Mouse (Mus musculus): ENCODE data around the gene Atp6v1fnb. TPM values are rescaled to one million over a fixed set of nuclear protein-coding genes. Genes with fewer than 3 reads are reported as not detected.

Gene Atp6v1fnb
- total RNA-seq, 1 experiment, result 1.0 TPM

DNA sequence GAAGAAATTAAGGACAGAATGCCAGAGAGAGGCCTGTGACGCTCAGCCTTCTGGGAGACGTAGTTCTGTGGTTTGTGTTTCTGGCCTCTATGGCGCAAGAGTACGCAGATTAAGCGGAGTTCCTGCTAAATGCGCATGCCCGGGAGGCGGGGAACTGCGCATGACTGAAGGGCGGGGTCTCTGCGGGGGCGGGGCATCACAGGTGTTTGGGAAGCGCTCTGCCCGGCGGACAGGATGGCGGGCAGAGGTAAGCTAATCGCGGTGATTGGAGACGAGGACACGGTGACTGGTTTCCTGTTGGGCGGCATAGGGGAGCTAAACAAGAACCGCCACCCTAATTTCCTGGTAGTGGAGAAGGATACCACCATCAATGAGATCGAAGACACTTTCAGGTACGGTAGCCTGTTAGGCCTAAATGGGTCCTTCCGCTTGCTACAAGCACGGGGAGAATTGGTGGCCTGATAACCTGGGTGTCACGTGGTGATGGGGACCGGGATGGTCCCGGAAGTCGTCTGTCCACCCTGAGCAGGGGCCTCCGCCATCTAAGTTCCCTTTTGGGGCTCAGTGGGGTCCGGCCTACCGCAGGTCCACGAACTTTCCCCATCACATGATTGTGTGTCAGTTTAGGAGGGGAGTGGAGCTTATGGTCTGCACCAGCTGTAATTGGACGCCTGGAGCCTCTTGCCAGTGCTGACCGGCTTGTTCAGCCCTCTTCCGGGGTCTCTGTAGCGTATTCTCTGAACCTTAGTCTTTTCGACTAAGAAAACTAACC is 3.5 kb upstream of the Atp6v1fnb start, which contains the start of gene Atp6v1f:
Gene Atp6v1f (plus strand): TSS at position 136 of the 772 bp plus-strand sequence.
- Histone ChIP-seq H3K4me1 (ENCODE audit: control insufficient read depth in 2 of 2, insufficient read depth in 2 of 2, low read length in 2 of 2, poor library complexity in 1 of 2) (no peaks in the 10 kb centered on the region), H3K36me3 (ENCODE audit: control insufficient read depth, insufficient read depth, low read length, poor library complexity, severe bottlenecking) (peaks cover 10% of the 10 kb centered on the region), H3K4me3 (ENCODE audit: insufficient read depth in 1 of 2, low read depth in 1 of 2, low read length in 2 of 2, poor library complexity in 1 of 2, severe bottlenecking in 1 of 2) (peak within 1 kb of the TSS; percentile 79 to 86), H3K27ac (ENCODE audit: insufficient read depth, low read depth, low read length, poor library complexity, severe bottlenecking) (peak within 1 kb of the TSS; percentile 60; the same call in 1 of the 2 replicates), H3K9me3 (ENCODE audit: control insufficient read depth, insufficient read depth, low read depth, low read length) (no peaks in the 10 kb centered on the region), H3K9ac (ENCODE audit: insufficient read depth, low read depth, low read length, poor library complexity, severe bottlenecking) (peak within 1 kb of the TSS; percentile 91)
- TF ChIP-seq HCFC1 (IDR thresholded peaks at IDR 0.05; ENCODE audit: borderline replicate concordance, insufficient read depth, low read length) (peak; percentile 92), ZNF384 (IDR thresholded peaks at IDR 0.05; ENCODE audit: low read depth, low read length) (no peak), MAFK (IDR thresholded peaks at IDR 0.05; ENCODE audit: insufficient read depth, low read depth, low read length) (no peak), ZC3H11A (IDR thresholded peaks at IDR 0.05; ENCODE audit: borderline replicate concordance, low read depth, low read length) (no peak), CHD2 (IDR thresholded peaks at IDR 0.05; ENCODE audit: low read depth, low read length) (no peak)
- in situ Hi-C loops (cut with MboI; ENCODE audit: low sequenced_read_pairs in 2 of 2, unreplicated experiment in 2 of 2), result no loop called here
- DNase-seq (ENCODE audit: low read depth, low spot score), result peak; percentile 96

- TF ChIP-seq CHD2 (IDR thresholded peaks at IDR 0.05; ENCODE audit: low read depth, low read length) (no peak), ZNF384 (IDR thresholded peaks at IDR 0.05; ENCODE audit: low read depth, low read length) (no peak), MAFK (IDR thresholded peaks at IDR 0.05; ENCODE audit: insufficient read depth, low read depth, low read length) (no peak), ZC3H11A (IDR thresholded peaks at IDR 0.05; ENCODE audit: borderline replicate concordance, low read depth, low read length) (no peak), HCFC1 (IDR thresholded peaks at IDR 0.05; ENCODE audit: borderline replicate concordance, insufficient read depth, low read length) (no peak)
- no peak for DNase-seq (ENCODE audit: low read depth, low spot score)
- Histone ChIP-seq H3K36me3 (ENCODE audit: control insufficient read depth, insufficient read depth, low read length, poor library complexity, severe bottlenecking) (peaks cover 10% of the 10 kb centered on the region), H3K4me3 (ENCODE audit: insufficient read depth in 1 of 2, low read depth in 1 of 2, low read length in 2 of 2, poor library complexity in 1 of 2, severe bottlenecking in 1 of 2) (peak overlapping the region in 1 of 2 experiments; percentile 79; a peak in 3 of 4 replicates), H3K9me3 (ENCODE audit: control insufficient read depth, insufficient read depth, low read depth, low read length) (no peaks in the 10 kb centered on the region), H3K4me1 (ENCODE audit: control insufficient read depth in 2 of 2, insufficient read depth in 2 of 2, low read length in 2 of 2, poor library complexity in 1 of 2) (peaks cover 0 to 3% of the 10 kb centered on the region in 2 experiments; a peak in 1 of 4 replicates), H3K9ac (ENCODE audit: insufficient read depth, low read depth, low read length, poor library complexity, severe bottlenecking) (peak overlapping the region; percentile 91; the same call in 1 of the 2 replicates), H3K27ac (ENCODE audit: insufficient read depth, low read depth, low read length, poor library complexity, severe bottlenecking) (no peak overlapping the region)
- in situ Hi-C loops (cut with MboI; ENCODE audit: low sequenced_read_pairs in 2 of 2, unreplicated experiment in 2 of 2), result no loop called here
Measured at GRCm38 (mm10) chr6:29468851-29469250, 2.4 kb upstream of the Atp6v1fnb start.

DNA sequence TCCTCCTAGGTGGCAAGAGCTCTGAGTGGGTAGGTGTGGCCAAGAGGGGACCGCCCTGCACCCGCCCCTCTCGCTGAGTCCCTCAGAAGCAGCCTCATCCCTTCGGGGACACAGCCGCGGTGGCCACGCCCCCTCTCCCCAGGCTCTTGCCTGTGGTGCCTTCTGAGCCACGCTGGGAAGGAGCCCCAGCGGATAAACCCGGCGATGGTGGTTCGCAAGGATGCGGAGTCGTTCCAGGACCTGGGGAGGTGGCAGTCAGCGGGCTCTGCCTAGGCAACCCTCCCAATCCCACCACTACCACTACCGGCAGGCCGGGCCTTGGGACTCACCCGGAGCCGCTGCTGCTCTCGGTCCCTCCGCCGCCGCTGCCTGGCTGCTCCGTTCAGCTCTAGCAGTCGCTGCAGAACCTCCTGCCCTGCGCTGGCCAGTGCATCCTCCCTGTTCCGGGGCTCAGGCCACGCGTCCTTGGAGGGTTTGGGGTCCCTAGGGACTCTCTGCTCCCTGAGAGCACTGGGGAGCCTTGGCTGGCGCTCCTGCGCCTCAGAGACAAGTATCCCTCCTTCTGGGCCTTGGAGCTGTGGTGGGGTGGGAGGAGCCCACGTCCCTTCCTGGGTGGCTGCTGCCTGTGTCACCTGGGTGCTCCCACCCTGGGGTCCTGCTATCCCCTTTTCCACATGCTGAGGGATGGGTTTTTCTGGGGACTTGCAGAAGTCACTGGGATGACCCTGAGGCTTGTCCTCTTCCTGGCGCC is 2.9 kb downstream of the Atp6v1fnb start:
- Histone ChIP-seq H3K4me3 (ENCODE audit: insufficient read depth in 1 of 2, low read depth in 1 of 2, low read length in 2 of 2, poor library complexity in 1 of 2, severe bottlenecking in 1 of 2) (peak overlapping the region; percentile 74 to 83), H3K27ac (ENCODE audit: insufficient read depth, low read depth, low read length, poor library complexity, severe bottlenecking) (no peak overlapping the region), H3K36me3 (ENCODE audit: control insufficient read depth, insufficient read depth, low read length, poor library complexity, severe bottlenecking) (peaks cover 10% of the 10 kb centered on the region), H3K9me3 (ENCODE audit: control insufficient read depth, insufficient read depth, low read depth, low read length) (no peaks in the 10 kb centered on the region), H3K4me1 (ENCODE audit: control insufficient read depth in 2 of 2, insufficient read depth in 2 of 2, low read length in 2 of 2, poor library complexity in 1 of 2) (peaks cover 0 to 11% of the 10 kb centered on the region in 2 experiments; a peak in 2 of 4 replicates), H3K9ac (ENCODE audit: insufficient read depth, low read depth, low read length, poor library complexity, severe bottlenecking) (peak overlapping the region; percentile 65)
- in situ Hi-C loops (cut with MboI; ENCODE audit: low sequenced_read_pairs in 2 of 2, unreplicated experiment in 2 of 2), result no loop called here
- TF ChIP-seq ZNF384 (IDR thresholded peaks at IDR 0.05; ENCODE audit: low read depth, low read length) (no peak), ZC3H11A (IDR thresholded peaks at IDR 0.05; ENCODE audit: borderline replicate concordance, low read depth, low read length) (no peak), CHD2 (IDR thresholded peaks at IDR 0.05; ENCODE audit: low read depth, low read length) (no peak), MAFK (IDR thresholded peaks at IDR 0.05; ENCODE audit: insufficient read depth, low read depth, low read length) (no peak), HCFC1 (IDR thresholded peaks at IDR 0.05; ENCODE audit: borderline replicate concordance, insufficient read depth, low read length) (no peak)
- peak; percentile 82 for DNase-seq (ENCODE audit: low read depth, low spot score)

DNA sequence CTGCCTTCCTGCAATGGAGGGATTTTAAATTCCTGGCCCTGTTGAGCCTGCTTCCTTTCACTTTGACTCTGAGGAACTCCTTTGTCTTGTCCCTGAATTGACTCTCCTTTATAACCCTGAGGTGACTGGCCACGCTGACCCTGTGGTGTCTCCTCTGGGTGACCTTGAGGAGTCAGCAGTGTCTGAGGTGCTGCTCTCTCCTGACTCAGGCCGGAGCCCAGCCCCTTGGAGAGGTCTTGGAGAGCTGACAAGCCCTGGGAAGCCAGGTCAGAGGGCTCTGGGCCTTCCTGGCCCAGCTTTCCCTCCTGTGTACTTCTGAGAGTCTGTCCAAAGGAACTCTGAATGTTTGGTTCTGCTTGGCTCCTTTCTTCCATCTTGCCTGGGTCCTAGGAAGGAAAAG is 3.5 kb downstream of the Atp6v1fnb start:
- no peak overlapping the region for H3K9ac ChIP-seq (ENCODE audit: insufficient read depth, low read depth, low read length, poor library complexity, severe bottlenecking)
- peaks cover 0 to 11% of the 10 kb centered on the region in 2 experiments; a peak in 2 of 4 replicates for H3K4me1 ChIP-seq (ENCODE audit: control insufficient read depth in 2 of 2, insufficient read depth in 2 of 2, low read length in 2 of 2, poor library complexity in 1 of 2)
- TF ChIP-seq ZC3H11A (IDR thresholded peaks at IDR 0.05; ENCODE audit: borderline replicate concordance, low read depth, low read length), result no peak
- no peak for TF ChIP-seq HCFC1 (IDR thresholded peaks at IDR 0.05; ENCODE audit: borderline replicate concordance, insufficient read depth, low read length)
- no peak for TF ChIP-seq CHD2 (IDR thresholded peaks at IDR 0.05; ENCODE audit: low read depth, low read length)
- no peak for TF ChIP-seq MAFK (IDR thresholded peaks at IDR 0.05; ENCODE audit: insufficient read depth, low read depth, low read length)
- TF ChIP-seq ZNF384 (IDR thresholded peaks at IDR 0.05; ENCODE audit: low read depth, low read length), result no peak
- DNase-seq (ENCODE audit: low read depth, low spot score), result no peak
- no peak overlapping the region for H3K4me3 ChIP-seq (ENCODE audit: insufficient read depth in 1 of 2, low read depth in 1 of 2, low read length in 2 of 2, poor library complexity in 1 of 2, severe bottlenecking in 1 of 2)
- H3K9me3 ChIP-seq (ENCODE audit: control insufficient read depth, insufficient read depth, low read depth, low read length), result no peaks in the 10 kb centered on the region
- in situ Hi-C loops (cut with MboI; ENCODE audit: low sequenced_read_pairs in 2 of 2, unreplicated experiment in 2 of 2), result no loop called here
- peaks cover 10% of the 10 kb centered on the region for H3K36me3 ChIP-seq (ENCODE audit: control insufficient read depth, insufficient read depth, low read length, poor library complexity, severe bottlenecking)
- no peak overlapping the region for H3K27ac ChIP-seq (ENCODE audit: insufficient read depth, low read depth, low read length, poor library complexity, severe bottlenecking)

Data from ES-E14 (cell line).